Mouse (Mus musculus): ENCODE measurements around the gene Hoxc9.

Hoxc9 gene

GRCm38 (mm10) chr15:102955833-102956640, 20.2 kb upstream of the Hoxc9 start:
- in situ Hi-C loops (cut with MboI, MseI), result no loop called here

DNA sequence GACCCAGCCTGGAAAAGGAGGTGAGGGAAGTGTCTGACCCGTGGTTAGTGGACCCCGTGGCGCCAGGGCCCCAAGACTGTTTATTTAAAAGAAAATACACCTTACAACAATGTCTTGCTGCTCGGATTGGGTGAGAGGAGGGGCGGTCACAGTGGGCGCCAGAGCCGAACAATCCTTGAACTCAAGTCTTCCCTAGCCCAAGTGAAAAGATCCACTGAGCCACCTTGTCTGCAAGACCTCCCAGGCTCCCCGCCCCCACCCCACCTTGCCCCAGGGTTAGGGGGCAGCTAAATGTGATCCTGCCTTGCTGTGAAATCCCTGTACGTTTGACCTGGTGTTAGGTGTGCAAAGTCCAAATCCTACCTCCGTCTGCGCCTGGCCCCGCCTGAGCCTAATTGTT, 19.3 kb upstream of the Hoxc9 start:
- in situ Hi-C loops (cut with MboI, MseI), result no loop called here

- in situ Hi-C loops (cut with MboI, MseI), result no loop called here
Observed at GRCm38 (mm10) chr15:102959663-102960191, 16.5 kb upstream of the Hoxc9 start.

GRCm38 (mm10) chr15:102961728-102962127, 14.5 kb upstream of the Hoxc9 start:
- in situ Hi-C loops (cut with MboI, MseI), result no loop called here

- in situ Hi-C loops (cut with MboI, MseI), result no loop called here
Observed at GRCm38 (mm10) chr15:102962492-102962891, 13.7 kb upstream of the Hoxc9 start.

DNA sequence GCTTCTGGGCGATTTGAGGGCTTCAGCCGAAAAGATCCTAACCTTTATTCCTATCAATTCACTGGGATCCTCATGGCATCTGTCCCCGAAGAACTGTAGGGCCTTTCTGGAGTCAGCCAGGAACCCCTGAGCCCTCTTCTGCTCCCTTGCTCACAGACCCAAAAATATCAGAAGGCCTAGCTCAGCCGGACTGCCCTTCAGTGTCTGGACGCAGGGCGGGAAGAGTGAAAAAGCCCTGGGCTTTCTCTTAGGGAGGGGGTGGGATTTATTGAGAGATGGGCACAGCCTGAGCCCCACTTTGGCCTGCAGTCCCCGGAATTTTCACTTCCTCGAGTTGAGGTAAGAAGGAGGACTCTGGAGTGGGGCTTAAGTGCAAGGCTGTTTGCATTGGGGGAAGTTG, 13.0 kb upstream of the Hoxc9 start:
- in situ Hi-C loops (cut with MboI, MseI), result no loop called here

DNA sequence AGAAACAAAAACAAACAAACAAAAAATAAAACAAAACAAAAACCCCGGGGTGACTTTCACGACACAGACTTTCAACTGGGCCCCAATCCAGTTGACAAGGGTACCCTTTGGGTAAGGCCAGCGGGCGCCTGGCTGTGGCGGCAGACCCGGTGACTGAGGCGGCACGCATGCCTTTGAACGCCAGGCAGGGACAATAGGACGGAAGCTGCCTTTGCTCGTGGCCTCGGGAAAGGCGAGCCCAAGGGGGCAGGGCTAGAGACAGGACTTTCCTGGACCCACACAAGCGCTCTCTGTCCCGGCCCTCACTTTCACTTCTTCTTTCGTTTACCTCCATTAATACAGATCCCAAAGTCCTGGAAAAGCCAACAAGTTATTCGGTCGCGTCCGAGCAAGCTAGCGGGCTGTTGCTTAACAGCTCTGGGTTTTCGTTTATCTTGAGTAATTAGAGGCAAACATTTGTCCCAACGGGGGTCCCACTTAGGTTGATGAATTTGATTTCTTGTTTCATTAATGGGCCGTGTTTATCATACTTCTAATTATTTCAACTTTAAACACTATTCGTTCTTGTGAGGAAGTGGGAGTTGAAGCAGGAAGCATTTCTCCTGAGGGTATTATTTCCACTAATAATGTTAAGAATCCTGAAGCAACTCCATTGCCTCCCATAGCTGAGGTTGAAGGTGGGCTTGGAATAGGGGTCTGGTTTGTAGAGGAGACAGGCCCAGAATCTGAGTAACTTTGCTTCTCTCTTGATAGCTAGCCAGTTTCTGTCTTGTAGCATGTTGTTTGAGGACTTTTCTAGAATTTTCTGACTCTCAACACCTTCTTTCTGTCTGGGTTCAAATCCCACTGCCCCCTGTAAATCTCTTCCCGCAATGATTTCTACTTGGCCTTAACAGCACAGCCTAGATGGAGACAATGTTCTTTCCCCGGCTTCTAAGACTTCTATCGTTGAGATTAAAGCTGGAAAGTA, 12.3 kb upstream of the Hoxc9 start:
- in situ Hi-C loops (cut with MboI, MseI), result no loop called here

GRCm38 (mm10) chr15:102965003-102965891, 11.0 kb upstream of the Hoxc9 start:
- in situ Hi-C loops (cut with MboI, MseI), result no loop called here

DNA sequence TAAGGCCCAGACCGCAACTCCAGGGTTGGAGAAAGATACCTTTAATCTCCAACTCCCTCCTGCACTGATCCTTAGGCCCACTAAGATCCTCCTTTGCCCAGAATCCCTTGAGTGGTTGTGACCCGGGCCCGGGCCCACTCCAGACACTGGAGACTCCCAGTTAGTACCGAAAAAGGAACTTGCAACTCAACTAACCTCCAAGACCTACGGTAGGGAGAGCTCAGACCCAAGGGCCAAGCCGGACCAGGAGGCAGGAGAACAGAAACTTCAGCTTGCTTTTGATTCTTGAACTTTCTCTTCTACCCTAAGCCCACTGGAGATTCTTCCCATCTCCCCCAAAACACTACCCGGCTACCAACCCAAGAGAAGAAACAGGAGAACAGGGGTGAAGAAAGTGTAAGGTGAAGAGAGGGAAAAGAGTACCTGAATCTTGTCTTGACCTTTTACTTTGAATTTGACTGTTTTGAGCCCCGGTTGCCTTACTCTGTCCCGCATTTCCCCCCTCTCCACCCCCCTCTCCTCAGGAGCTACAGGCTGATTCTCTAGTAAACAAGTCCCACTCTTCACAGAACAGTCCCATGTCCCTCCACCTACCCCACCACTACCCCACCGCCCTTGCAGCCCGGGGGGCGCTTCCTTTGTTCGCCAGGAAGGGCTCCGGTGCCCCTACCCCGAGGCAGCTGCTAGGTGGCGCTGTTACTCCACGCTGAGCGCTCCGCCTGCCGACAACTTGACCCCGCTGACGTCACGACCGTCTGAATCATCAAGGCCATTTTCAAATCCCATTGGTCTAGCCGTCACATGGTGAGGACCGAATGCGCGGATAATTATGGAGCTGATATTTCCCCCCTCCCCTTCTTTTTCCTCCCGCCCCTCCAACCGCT, 10.1 kb upstream of the Hoxc9 start:
- in situ Hi-C loops (cut with MboI, MseI), result no loop called here

GRCm38 (mm10) chr15:102966776-102967311, 9.4 kb upstream of the Hoxc9 start, which contains the start of gene Hoxc10:
Gene Hoxc10 (plus strand): TSS chr15:102966796.
- in situ Hi-C loops (cut with MboI, MseI), result no loop called here

DNA sequence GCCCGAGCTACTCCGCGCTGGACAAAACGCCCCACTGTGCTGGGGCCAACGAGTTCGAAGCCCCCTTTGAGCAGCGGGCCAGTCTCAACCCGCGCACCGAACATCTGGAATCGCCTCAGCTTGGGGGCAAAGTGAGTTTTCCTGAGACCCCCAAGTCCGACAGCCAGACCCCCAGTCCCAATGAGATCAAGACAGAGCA, 9.0 kb upstream of the Hoxc9 start, which contains the start of gene Hoxc5:
Hoxc5 (plus strand) TSS at position 132 of the 199 bp plus-strand sequence.
- in situ Hi-C loops (cut with MboI, MseI), result no loop called here

GRCm38 (mm10) chr15:102967511-102968397, 8.5 kb upstream of the Hoxc9 start:
- in situ Hi-C loops (cut with MboI, MseI), result no loop called here

GRCm38 (mm10) chr15:102969296-102969695, 6.9 kb upstream of the Hoxc9 start:
- in situ Hi-C loops (cut with MboI, MseI), result no loop called here

DNA sequence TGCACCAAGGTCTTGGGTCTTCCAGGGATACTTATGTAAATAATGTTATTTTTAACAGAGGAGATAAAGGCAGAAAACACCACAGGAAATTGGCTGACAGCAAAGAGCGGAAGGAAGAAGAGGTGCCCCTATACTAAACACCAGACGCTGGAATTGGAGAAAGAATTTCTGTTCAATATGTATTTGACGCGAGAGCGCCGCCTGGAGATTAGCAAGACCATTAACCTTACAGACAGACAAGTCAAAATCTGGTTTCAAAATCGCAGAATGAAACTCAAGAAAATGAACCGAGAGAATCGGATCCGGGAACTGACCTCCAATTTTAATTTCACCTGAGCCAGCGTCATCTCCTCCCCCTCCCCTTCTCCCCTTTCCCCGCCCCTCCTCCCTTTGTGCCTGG, 5.5 kb upstream of the Hoxc9 start:
- in situ Hi-C loops (cut with MboI, MseI), result no loop called here

DNA sequence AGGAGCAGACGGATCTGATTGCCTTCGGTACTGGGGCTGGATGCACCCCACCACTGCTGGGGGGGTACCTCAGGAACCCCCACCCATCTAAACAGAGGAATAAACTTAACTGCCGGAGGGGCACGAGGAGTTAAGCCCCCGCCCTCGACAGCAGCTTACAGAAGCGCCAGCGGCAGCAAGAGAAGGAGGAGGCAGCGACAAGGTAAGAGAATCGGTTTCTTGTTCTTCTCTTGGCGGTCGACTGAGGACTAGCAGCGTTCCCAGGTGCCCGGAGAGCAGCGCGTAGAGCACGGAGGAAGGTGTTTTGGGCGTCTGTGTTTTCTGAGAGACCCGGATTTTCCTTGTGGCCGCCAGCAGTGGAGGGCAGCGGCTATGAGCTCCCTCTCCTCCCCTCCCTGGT, 4.0 kb upstream of the Hoxc9 start:
- in situ Hi-C loops (cut with MboI, MseI), result no loop called here

DNA sequence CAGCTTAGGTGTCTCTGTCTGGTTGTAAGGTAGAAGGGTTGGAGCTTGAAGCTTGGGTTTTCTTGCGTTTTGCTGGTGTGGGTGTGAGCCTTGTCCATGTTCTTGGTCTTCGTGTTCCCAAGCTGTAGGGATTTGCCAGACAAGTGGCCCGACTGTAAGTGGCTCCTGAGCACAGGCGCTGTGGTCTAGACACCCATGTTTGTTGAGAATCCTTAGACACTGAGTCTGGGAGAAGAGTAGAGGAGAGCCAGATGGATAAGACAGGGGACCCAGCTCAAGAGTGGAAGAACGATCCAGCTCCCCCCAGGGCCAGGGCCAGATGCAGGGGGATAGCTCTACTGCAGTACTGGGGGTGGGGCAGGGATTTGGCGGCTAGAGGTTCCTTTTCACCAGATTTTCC, 3.5 kb upstream of the Hoxc9 start:
- in situ Hi-C loops (cut with MboI, MseI), result no loop called here

DNA sequence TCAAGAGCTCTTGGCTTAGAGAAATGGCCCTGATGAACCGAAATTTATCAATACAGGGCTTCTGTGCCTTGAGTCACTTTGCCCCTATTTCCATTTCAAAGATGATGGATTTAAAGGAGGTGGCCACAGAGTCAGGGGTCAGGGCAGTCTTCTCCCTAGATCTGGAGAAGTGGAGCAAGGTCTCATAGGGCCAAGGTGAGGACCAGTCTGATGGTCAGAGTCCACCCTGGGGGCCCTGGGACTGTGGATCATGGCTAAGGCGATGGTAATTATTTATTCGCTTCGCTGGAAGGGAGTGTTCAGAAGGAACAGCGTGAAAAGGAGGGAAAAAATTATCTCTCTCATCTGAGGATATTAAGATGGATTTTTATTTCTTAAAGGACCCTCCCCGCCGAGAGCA, 1.2 kb upstream of the Hoxc9 start:
- in situ Hi-C loops (cut with MboI, MseI), result no loop called here

GRCm38 (mm10) chr15:102975688-102976111, 539 bp upstream of the Hoxc9 start:
- in situ Hi-C loops (cut with MboI, MseI), result no loop called here
